Mouse (Mus musculus): ENCODE results near the gene Iqsec3. TPM values are rescaled to one million over a fixed set of nuclear protein-coding genes. Genes with fewer than 3 reads are reported as not detected.

Gene Iqsec3
- 2.4 TPM in 2 replicates for polyA plus RNA-seq (2016; fragmentation: Nextera tagmentation; extraction: Ambion mirVana)

DNA sequence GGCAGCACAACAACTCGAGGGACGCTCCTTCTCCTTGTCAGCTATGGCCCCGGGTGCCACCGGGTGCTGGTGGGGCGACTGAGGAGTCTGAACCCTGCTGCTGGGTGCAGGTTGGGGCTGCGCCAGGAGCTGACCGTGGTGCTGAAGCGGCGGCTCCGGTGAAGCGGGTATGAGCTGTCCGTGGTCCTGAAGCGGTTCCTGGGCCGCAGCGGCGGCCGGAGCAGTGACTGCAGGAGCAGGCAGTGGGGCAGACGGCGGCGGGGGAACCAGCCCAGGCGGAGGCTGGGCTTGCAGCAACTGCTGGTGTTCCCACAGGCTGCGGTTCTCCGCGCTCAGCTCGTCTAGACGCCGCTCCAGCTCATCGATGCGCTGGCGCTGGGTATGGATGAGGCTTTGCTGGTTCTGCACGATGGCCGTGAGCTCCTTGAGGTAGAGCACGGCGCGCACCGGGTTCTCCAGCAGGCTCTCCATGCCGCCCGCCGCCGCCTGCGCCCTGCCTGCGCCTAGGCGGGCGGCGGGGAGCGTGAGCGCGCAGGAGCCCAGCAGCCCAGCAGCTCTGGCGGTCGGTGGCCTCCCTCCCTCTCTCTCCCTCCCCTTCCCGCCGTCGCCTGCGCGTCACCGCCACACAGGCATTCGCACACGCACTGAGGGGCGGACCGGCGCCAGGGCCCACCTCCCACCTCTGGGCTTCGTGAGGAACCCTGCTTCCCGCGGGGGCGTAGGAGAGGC, at the start of gene Iqsec3:
Gene Iqsec3 (minus strand): TSS at position 586 of the 729 bp plus-strand sequence.
- Histone ChIP-seq H3K27ac (peak within 1 kb of the TSS; percentile 80), H3K4me3 (replicated peaks) (peak within 1 kb of the TSS; percentile 50), H3K9me3 (no peaks in the 10 kb centered on the region), H3K4me2 (peak within 1 kb of the TSS; percentile 68), H3K4me1 (peaks cover 12% of the 10 kb centered on the region), H3K27me3 (peaks cover 31% of the 10 kb centered on the region), H3K36me3 (replicated peaks) (no peaks in the 10 kb centered on the region), H3K9ac (peak within 1 kb of the TSS; percentile 58)
- ATAC-seq (ENCODE audit: low FRiP score): peak; percentile 96
- under 1% methylated on average over 60 of the region's 65 CpGs for WGBS

DNA sequence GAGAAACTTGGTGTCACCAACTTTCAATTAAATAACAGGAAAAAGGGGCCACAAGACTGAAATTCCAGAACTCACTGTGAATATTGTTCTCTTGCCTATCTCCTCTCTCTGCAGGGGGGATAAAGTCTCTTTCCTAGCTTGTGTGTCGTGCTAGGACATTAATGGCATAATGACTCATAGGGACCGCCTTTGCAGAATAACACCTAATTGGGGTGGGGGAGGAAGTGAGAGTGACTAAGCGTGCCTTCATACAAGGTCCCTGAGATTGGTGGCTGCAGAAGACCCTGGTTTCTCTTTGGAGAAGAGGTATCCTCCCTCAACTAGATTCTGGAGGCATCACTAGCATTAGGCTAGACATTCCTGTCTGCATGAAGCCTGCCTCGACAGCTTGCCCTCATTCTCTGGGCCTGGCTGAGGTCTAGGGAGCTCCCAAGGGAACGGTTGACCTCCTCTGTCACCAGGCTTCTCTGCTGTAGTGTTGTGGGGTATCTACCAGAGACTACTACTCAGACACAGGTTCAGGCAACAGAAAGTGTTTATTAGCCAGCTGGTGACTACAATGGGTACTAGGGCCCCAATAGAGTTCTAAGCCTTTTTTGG, 48.7 kb upstream of the Iqsec3 start:
- H3K36me3 ChIP-seq (replicated peaks): no peaks in the 10 kb centered on the region
- H3K4me1 ChIP-seq: 0 out of 2 replicates have a peak, but pooled peaks cover 2% of the 10 kb centered on the region
- H3K4me3 ChIP-seq (replicated peaks): no peak overlapping the region
- no peak overlapping the region for H3K4me2 ChIP-seq
- no peak overlapping the region for H3K27ac ChIP-seq
- H3K27me3 ChIP-seq: peaks cover 6% of the 10 kb centered on the region; the same call in 1 of the 2 replicates
- ATAC-seq (ENCODE audit: low FRiP score): no peak
- 88% methylated on average over 5 of the region's 5 CpGs for WGBS
- no peaks in the 10 kb centered on the region for H3K9me3 ChIP-seq
- H3K9ac ChIP-seq: no peak overlapping the region

DNA sequence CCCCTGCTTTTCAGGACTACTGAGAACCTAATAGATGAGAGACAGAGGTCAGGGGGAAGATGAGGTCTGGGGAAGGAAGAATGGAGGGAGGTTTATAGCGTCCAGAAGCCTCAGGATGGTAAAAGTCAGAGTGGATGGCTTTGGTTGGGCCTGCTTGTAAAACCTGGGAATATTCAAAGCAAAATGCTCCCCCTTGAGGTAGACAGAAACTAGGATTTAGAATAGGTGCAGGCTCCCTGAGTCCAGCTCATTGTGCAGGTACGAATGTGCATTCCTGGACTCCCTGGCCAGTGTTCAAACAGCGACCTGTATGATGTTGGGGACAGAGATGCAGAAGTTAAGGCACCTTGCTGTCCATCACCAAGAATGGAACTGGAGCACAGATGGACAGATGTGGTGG, 47.6 kb upstream of the Iqsec3 start:
- WGBS: 79% methylated on average over 3 of the region's 3 CpGs
- Histone ChIP-seq H3K9me3 (no peaks in the 10 kb centered on the region), H3K4me1 (0 out of 2 replicates have a peak, but pooled peaks cover 2% of the 10 kb centered on the region)

DNA sequence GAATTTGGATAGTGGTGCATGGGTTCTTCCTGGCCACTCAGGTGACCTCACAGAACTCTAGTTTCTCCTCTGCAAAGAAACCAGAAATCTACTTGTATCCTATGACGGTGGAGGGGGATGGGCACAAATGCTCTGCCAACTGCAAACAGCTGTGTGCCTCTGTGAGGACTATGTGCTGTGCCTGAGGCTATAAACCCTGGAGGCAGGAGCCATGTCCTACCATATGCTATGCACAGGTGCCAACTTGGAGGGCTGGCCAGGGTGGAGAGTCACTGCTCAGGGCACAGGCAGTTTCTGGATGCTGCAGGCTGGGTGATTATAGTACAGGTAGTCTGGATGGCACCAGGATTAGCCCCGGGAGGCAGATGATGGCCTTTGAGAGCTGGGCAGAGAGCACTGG, 46.4 kb upstream of the Iqsec3 start:
- Histone ChIP-seq H3K4me1 (0 out of 2 replicates have a peak, but pooled peaks cover 2% of the 10 kb centered on the region), H3K36me3 (replicated peaks) (no peaks in the 10 kb centered on the region), H3K9ac (no peak overlapping the region), H3K4me3 (replicated peaks) (no peak overlapping the region), H3K27me3 (0 out of 2 replicates have a peak, but pooled peaks cover 3% of the 10 kb centered on the region), H3K4me2 (no peak overlapping the region), H3K27ac (no peak overlapping the region), H3K9me3 (no peaks in the 10 kb centered on the region)
- no peak for ATAC-seq (ENCODE audit: low FRiP score)
- WGBS: 74% methylated on average over 2 of the region's 2 CpGs

More for the DNA sequence above, 47.6 kb upstream of the Iqsec3 start:
- ATAC-seq (ENCODE audit: low FRiP score): no peak
- Histone ChIP-seq H3K27me3 (0 out of 2 replicates have a peak, but pooled peaks cover 3% of the 10 kb centered on the region), H3K27ac (no peak overlapping the region), H3K4me2 (no peak overlapping the region), H3K9ac (no peak overlapping the region), H3K36me3 (replicated peaks) (no peaks in the 10 kb centered on the region), H3K4me3 (replicated peaks) (no peak overlapping the region)

DNA sequence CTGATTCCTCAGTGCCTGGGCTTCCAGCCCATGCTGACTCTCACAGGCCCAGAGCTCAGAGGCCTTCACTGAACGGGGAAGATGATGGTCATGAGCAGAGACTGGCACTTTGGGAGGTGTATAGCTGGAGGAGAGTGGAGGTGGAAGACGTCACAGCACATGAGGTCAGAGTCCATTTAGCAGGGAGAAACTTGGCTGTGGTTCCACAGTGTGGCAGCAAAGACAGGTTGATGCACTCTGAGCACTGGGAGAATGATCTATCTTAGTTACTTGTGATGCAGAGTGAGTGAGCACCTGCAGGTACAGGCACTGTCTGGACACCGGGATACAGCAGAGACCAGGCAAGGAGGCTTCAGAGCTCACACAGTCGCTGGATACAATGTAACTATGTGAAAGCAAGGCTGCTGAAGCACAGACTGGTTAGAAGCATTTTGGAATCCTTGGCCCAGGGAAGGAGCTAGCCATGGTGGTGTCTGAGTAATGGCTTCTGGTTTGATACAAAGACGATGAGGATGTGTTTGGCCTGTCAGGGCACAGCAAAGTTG, 45.9 kb upstream of the Iqsec3 start:
- Histone ChIP-seq H3K9ac (no peak overlapping the region), H3K4me1 (no peaks in the 10 kb centered on the region), H3K27ac (no peak overlapping the region), H3K27me3 (0 out of 2 replicates have a peak, but pooled peaks cover 3% of the 10 kb centered on the region), H3K9me3 (no peaks in the 10 kb centered on the region), H3K4me2 (no peak overlapping the region), H3K36me3 (replicated peaks) (no peaks in the 10 kb centered on the region), H3K4me3 (replicated peaks) (no peak overlapping the region)
- ATAC-seq (ENCODE audit: low FRiP score): no peak
- WGBS: 83% methylated on average over 5 of the region's 5 CpGs

DNA sequence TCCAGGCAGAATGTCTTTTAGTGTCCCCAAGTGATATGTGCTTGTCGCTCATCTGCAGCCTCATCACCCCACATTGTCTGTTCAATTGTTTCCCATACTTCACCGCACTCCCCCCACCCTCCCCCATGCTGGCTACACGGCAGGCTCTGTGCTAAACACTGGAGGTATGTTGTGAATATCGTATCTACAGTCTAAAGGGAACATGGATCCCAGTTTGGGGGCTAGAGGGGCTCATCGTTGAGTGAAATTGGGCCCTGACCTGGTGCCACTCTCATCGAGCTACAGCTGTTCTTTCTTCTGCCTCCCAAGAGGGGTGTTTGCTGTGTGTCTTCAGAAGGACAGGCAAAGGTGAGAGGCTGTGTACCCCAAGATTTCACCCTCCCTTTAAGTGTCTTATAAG, 44.2 kb upstream of the Iqsec3 start:
- Histone ChIP-seq H3K4me2 (no peak overlapping the region), H3K9ac (no peak overlapping the region), H3K36me3 (replicated peaks) (no peaks in the 10 kb centered on the region), H3K4me3 (replicated peaks) (no peak overlapping the region), H3K27ac (no peak overlapping the region), H3K27me3 (0 out of 2 replicates have a peak, but pooled peaks cover 3% of the 10 kb centered on the region), H3K9me3 (no peaks in the 10 kb centered on the region), H3K4me1 (no peaks in the 10 kb centered on the region)
- 84% methylated on average over 6 of the region's 6 CpGs for WGBS
- ATAC-seq (ENCODE audit: low FRiP score): no peak

DNA sequence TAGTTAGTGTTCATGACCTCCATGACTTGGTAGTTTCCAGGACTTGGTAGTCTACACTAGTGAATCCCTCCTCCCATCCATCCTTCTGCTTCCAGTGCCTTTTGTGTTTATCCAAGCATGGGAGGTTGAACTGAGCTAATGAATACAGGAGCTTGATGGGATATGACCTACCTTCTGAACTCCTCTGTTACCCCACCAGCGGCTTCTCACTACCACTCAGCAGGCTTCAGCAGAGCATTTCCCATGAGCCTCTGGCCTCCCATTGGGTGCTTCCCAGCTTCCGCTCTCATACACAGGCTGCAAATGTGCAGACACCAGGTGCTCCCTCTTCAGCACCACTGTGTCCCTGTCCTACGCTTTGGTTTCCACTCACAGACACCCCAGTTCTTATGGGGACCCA, 36.9 kb upstream of the Iqsec3 start:
- no peaks in the 10 kb centered on the region for H3K27me3 ChIP-seq
- H3K36me3 ChIP-seq (replicated peaks): no peaks in the 10 kb centered on the region
- no peak overlapping the region for H3K9ac ChIP-seq
- no peaks in the 10 kb centered on the region for H3K4me1 ChIP-seq
- H3K4me2 ChIP-seq: no peak overlapping the region
- H3K4me3 ChIP-seq (replicated peaks): no peak overlapping the region
- no peak for ATAC-seq (ENCODE audit: low FRiP score)
- H3K27ac ChIP-seq: no peak overlapping the region
- WGBS: 87% methylated on average over 3 of the region's 3 CpGs
- H3K9me3 ChIP-seq: no peaks in the 10 kb centered on the region

DNA sequence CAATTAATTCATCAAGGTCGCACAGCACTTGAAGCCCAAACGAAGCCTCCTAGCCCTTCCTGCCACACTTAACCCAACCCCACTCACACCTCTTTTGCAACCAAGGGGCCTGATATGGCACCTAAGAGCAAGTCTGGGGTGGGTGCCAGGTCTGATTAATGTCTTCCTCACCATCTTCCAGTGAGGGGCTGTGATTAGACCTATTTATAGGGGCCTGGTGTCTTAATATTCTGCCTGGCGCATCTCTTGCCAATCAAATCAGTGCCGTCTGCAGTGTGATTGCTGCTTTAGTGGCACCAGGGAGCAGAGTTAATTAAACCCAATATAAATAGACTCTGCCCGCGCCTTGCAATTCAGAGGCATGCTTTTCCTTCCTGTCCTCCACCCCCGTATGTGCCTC, 36.4 kb upstream of the Iqsec3 start:
- no peaks in the 10 kb centered on the region for H3K27me3 ChIP-seq
- H3K9ac ChIP-seq: no peak overlapping the region
- ATAC-seq (ENCODE audit: low FRiP score): no peak
- no peak overlapping the region for H3K4me2 ChIP-seq
- no peak overlapping the region for H3K4me3 ChIP-seq (replicated peaks)
- no peaks in the 10 kb centered on the region for H3K4me1 ChIP-seq
- no peak overlapping the region for H3K27ac ChIP-seq
- WGBS: 83% methylated on average over 7 of the region's 7 CpGs
- H3K9me3 ChIP-seq: no peaks in the 10 kb centered on the region
- H3K36me3 ChIP-seq (replicated peaks): no peaks in the 10 kb centered on the region

DNA sequence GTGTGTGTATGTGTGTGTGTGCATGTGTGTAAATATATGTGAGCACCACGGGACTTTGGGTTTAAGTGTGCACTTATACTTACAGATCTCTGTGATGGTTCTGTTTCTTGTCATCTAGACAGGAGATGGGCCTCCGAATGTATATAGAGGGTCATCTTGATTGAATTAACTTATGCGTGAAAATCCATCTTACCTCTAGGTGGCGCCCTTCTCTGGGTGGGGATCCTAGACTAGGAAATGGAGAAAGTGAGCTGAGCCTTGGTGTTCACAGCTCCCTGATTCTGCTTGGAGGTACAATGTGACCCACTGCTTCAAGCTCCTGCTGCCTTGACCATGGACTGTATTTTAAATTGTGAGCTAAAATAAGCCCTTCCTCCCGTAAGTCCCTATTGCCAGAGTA, 34.8 kb upstream of the Iqsec3 start:
- no peak overlapping the region for H3K4me3 ChIP-seq (replicated peaks)
- H3K4me1 ChIP-seq: no peaks in the 10 kb centered on the region
- no peak overlapping the region for H3K9ac ChIP-seq
- no peak overlapping the region for H3K27ac ChIP-seq
- H3K36me3 ChIP-seq (replicated peaks): no peaks in the 10 kb centered on the region
- no peak overlapping the region for H3K4me2 ChIP-seq
- ATAC-seq (ENCODE audit: low FRiP score): no peak
- H3K9me3 ChIP-seq: no peaks in the 10 kb centered on the region
- WGBS: 69% methylated on average over 5 of the region's 5 CpGs
- no peaks in the 10 kb centered on the region for H3K27me3 ChIP-seq

DNA sequence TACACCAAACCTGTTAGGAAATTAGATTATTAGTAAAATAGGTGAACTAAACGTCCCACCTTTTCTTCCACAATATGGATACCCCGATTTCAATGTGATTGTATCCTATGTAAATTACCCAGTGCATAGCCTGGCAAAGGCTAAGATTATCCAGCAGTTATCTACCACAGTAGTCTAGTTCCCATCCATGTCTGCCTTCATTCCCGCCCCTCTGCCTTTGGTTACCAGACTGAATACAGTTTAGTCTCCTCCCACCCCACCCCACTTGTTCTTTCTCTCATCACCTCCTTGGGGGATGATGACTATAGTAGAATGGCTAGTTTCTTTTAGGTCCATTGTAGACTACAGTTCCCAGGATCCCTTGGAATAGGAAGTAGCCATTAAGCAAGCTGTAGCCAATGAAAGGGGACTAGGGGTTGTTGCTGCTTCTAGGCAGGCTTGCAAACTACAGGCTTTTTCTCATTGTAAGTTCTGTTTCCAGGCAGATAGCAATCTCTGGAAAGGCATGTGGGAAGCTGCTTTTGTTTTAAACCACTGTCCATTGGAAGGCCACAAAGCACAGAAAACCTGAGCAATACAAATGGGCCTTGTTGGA, 27.7 kb upstream of the Iqsec3 start:
- peak; percentile 49; the same call in 1 of the 2 replicates for ATAC-seq (ENCODE audit: low FRiP score)
- Histone ChIP-seq H3K27me3 (no peaks in the 10 kb centered on the region), H3K4me1 (peaks cover 7% of the 10 kb centered on the region)

DNA sequence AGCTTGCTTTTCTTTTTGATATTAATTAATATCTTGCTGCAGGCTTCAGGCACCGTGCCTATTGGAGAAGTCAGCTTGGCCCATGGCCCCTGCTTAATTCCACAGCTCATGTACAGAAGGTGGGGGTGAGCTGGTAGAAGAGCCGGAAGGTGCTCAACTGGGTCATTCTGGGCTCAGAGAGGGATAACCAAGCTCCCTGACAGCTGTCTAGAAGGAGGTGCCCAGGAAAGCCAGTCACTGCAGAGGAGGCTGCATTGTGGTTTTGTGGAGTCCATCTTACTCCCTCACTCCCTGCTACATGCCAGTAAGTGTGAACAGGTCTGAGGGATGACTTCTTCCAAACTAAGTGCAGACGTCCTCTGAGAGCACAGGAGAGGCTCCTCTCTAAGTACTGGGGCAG, 26.4 kb upstream of the Iqsec3 start:
- Histone ChIP-seq H3K27me3 (no peaks in the 10 kb centered on the region), H3K4me3 (replicated peaks) (no peak overlapping the region), H3K4me2 (no peak overlapping the region), H3K36me3 (replicated peaks) (no peaks in the 10 kb centered on the region), H3K9me3 (no peaks in the 10 kb centered on the region), H3K27ac (no peak overlapping the region), H3K4me1 (peaks cover 8% of the 10 kb centered on the region), H3K9ac (no peak overlapping the region)
- ATAC-seq (ENCODE audit: low FRiP score): no peak
- WGBS: 75% methylated on average over 3 of the region's 3 CpGs

More for the DNA sequence above, 27.7 kb upstream of the Iqsec3 start:
- H3K9ac ChIP-seq: no peak overlapping the region
- no peaks in the 10 kb centered on the region for H3K36me3 ChIP-seq (replicated peaks)
- H3K27ac ChIP-seq: no peak overlapping the region
- H3K4me2 ChIP-seq: no peak overlapping the region
- no peak overlapping the region for H3K4me3 ChIP-seq (replicated peaks)
- 63% methylated on average over 3 of the region's 3 CpGs for WGBS
- no peaks in the 10 kb centered on the region for H3K9me3 ChIP-seq

DNA sequence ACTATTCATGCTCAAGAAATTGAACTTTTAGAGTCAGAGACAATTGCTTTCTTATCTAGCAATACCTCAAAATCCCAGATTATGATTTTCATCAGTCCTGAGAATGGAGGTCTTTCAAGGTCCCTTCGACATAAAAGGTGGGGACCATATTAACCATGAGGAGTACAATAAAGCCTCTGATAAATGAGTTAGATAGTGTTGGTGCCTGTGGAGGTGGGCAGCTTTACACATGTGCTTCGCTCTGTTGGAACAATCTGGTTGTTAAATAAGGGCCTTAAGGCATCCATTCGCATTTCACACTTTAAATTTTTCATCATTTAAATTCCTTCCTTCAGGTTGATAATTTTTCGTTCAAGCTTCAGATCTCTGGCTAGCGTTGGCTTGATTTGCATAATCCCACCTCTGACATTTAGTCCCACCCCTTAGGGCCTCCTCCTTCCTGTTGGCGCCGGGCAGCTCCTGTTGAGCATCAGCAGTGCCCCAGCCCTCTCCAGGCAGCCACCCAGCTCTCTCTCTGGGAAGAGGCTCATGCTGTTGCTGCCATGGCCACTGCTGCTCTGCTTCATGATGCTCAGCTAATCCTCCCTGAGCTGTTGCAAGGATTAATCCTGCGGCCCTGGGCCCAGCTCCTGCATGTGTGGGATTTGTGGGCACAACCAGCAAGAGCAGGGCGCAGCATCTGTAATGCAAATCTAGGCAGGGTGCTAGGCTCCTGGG, 25.5 kb upstream of the Iqsec3 start:
- Histone ChIP-seq H3K9me3 (no peaks in the 10 kb centered on the region), H3K4me2 (peak overlapping the region; percentile 17; the same call in 1 of the 2 replicates), H3K27ac (no peak overlapping the region)

More for the DNA sequence above, 25.5 kb upstream of the Iqsec3 start:
- H3K4me1 ChIP-seq: peaks cover 17% of the 10 kb centered on the region
- H3K36me3 ChIP-seq (replicated peaks): no peaks in the 10 kb centered on the region
- no peaks in the 10 kb centered on the region for H3K27me3 ChIP-seq
- WGBS: 19% methylated on average over 9 of the region's 9 CpGs
- H3K4me3 ChIP-seq (replicated peaks): no peak overlapping the region
- H3K9ac ChIP-seq: no peak overlapping the region
- peak; percentile 73 for ATAC-seq (ENCODE audit: low FRiP score)
